Mouse (Mus musculus) MEL (cell line): Measurements from ENCODE around the gene Rhoj. TPM values are rescaled to one million over a fixed set of nuclear protein-coding genes. Genes with fewer than 3 reads are reported as not detected.

Experiments used
- DNase-seq: peaks from one replicate; pipeline ENCODE4 v3.0.0; 2011; ENCODE audit warnings: low read depth, low spot score
- H3K27ac ChIP-seq: 2 replicates; pipeline ENCODE4 v1.5.1; 2012; ENCODE audit warnings: low read depth, mild to moderate bottlenecking, control low read depth, low read length, moderate library complexity; ENCODE audit not compliant: control insufficient read depth
- H3K27me3 ChIP-seq, 2 experiments: fragments of 150-350 bp in 1 of 2; sonication (generic) in 1 of 2; 2 replicates each; pipeline ENCODE4 v1.6.1; 2012; ENCODE audit warnings: low read length in 2 of 2, mild to moderate bottlenecking in 2 of 2, improper control_type of control experiment in 1 of 2, moderate library complexity in 1 of 2; ENCODE audit not compliant: insufficient read depth in 2 of 2, control insufficient read depth in 1 of 2
- H3K36me3 ChIP-seq, 2 experiments: 2 replicates each; pipeline ENCODE4 v1.6.1; 2012 to 2014; ENCODE audit warnings: low read length in 2 of 2, improper control_type of control experiment in 1 of 2, inconsistent platforms in 1 of 2, mild to moderate bottlenecking in 1 of 2; ENCODE audit not compliant: insufficient read depth in 2 of 2, control insufficient read depth in 1 of 2
- H3K4me1 ChIP-seq, 2 experiments: fragments of 150-350 bp in 1 of 2; sonication (generic) in 1 of 2; 2 replicates each; pipeline ENCODE4 v1.6.1; 2012; ENCODE audit warnings: low read length in 2 of 2, improper control_type of control experiment in 1 of 2, mild to moderate bottlenecking in 1 of 2; ENCODE audit not compliant: insufficient read depth in 2 of 2, control insufficient read depth in 1 of 2
- H3K4me3 ChIP-seq, 2 experiments: fragments of 150-350 bp in 1 of 2; sonication (generic) in 1 of 2; 2 replicates each; pipeline ENCODE4 v1.5.1; 2012; ENCODE audit warnings: low read depth in 2 of 2, low read length in 2 of 2, mild to moderate bottlenecking in 2 of 2, moderate library complexity in 2 of 2, control low read depth in 1 of 2, improper control_type of control experiment in 1 of 2; ENCODE audit not compliant: control insufficient read depth in 1 of 2, insufficient read depth in 1 of 2
- H3K79me2 ChIP-seq: 2 replicates; pipeline ENCODE4 v1.6.1; 2012; ENCODE audit warnings: mild to moderate bottlenecking, low read length, moderate library complexity; ENCODE audit not compliant: control insufficient read depth, poor library complexity, insufficient read depth
- H3K9ac ChIP-seq: 2 replicates; pipeline ENCODE4 v1.6.1; 2012; ENCODE audit warnings: low read depth, mild to moderate bottlenecking, control low read depth, low read length, moderate library complexity; ENCODE audit not compliant: control insufficient read depth, poor library complexity, severe bottlenecking
- H3K9me3 ChIP-seq: fragments of 150-350 bp; sonication (generic); replicated peaks from 2 replicates; pipeline ENCODE4 v1.6.1; 2012; ENCODE audit warnings: mild to moderate bottlenecking, low read length, improper control_type of control experiment, moderate library complexity; ENCODE audit not compliant: insufficient read depth
- BHLHE40 ChIP-seq: IDR thresholded peaks from 2 replicates; pipeline ENCODE4 v1.6.1; 2012; ENCODE audit warnings: low read depth, mild to moderate bottlenecking, inconsistent platforms, low read length, improper control_type of control experiment, borderline replicate concordance
- CHD1 ChIP-seq: IDR thresholded peaks from 2 replicates; pipeline ENCODE4 v1.6.1; 2012; ENCODE audit warnings: low read depth, mild to moderate bottlenecking, inconsistent platforms, low read length, improper control_type of control experiment
- CTCF ChIP-seq, 3 experiments: IDR thresholded peaks in 2 of 3; conservative IDR thresholded peaks in 1 of 3; 2 replicates each; pipeline ENCODE4 v1.5.1; 2011 to 2012; ENCODE audit warnings: low read length in 3 of 3, low read depth in 2 of 3, mild to moderate bottlenecking in 2 of 3, improper control_type of control experiment in 1 of 3, inconsistent platforms in 1 of 3, mixed read lengths in 1 of 3, moderate library complexity in 1 of 3; ENCODE audit not compliant: control insufficient read depth in 1 of 3, insufficient read depth in 1 of 3, poor library complexity in 1 of 3, severe bottlenecking in 1 of 3
- ELF1 ChIP-seq: IDR thresholded peaks from 2 replicates; pipeline ENCODE4 v1.6.1; 2014; ENCODE audit warnings: low read depth, mild to moderate bottlenecking, inconsistent platforms, low read length, improper control_type of control experiment, moderate library complexity
- EP300 ChIP-seq, 2 experiments: IDR thresholded peaks; 2 replicates each; pipeline ENCODE4 v1.6.1; 2011; ENCODE audit warnings: improper control_type of control experiment in 2 of 2, low read length in 2 of 2, low read depth in 1 of 2, mild to moderate bottlenecking in 1 of 2
- GABPA ChIP-seq: IDR thresholded peaks from 2 replicates; pipeline ENCODE4 v1.6.1; 2012; ENCODE audit warnings: low read depth, mild to moderate bottlenecking, inconsistent platforms, low read length, improper control_type of control experiment, moderate library complexity
- KAT2A ChIP-seq: conservative IDR thresholded peaks from 2 replicates; pipeline ENCODE4 v1.6.1; 2012; ENCODE audit warnings: low read depth, low read length, improper control_type of control experiment, inconsistent platforms
- MAFK ChIP-seq: IDR thresholded peaks from 2 replicates; pipeline ENCODE4 v1.6.1; 2011; ENCODE audit warnings: low read depth, mild to moderate bottlenecking, low read length, improper control_type of control experiment, borderline replicate concordance
- MAX ChIP-seq: IDR thresholded peaks from 2 replicates; pipeline ENCODE4 v1.6.1; 2011; ENCODE audit warnings: low read length, improper control_type of control experiment
- MAZ ChIP-seq: IDR thresholded peaks from 2 replicates; pipeline ENCODE4 v1.6.1; 2012; ENCODE audit warnings: low read depth, mild to moderate bottlenecking, inconsistent platforms, low read length, improper control_type of control experiment
- MEF2A ChIP-seq: IDR thresholded peaks from 2 replicates; pipeline ENCODE4 v1.6.1; 2014; ENCODE audit warnings: low read depth, mild to moderate bottlenecking, inconsistent platforms, low read length, improper control_type of control experiment; ENCODE audit not compliant: poor library complexity, insufficient replicate concordance, severe bottlenecking; ENCODE audit errors: extremely low read depth
- MXI1 ChIP-seq: IDR thresholded peaks from 2 replicates; pipeline ENCODE4 v1.6.1; 2011; ENCODE audit warnings: mild to moderate bottlenecking, low read depth, low read length, improper control_type of control experiment
- MYB ChIP-seq: IDR thresholded peaks from 2 replicates; pipeline ENCODE4 v1.6.1; 2011; ENCODE audit warnings: mild to moderate bottlenecking, low read depth, low read length, improper control_type of control experiment
- NELFE ChIP-seq: IDR thresholded peaks from 2 replicates; pipeline ENCODE4 v1.6.1; 2011; ENCODE audit warnings: low read depth, low read length, improper control_type of control experiment
- NRF1 ChIP-seq: IDR thresholded peaks from 2 replicates; pipeline ENCODE4 v1.6.1; 2014; ENCODE audit warnings: low read depth, mild to moderate bottlenecking, inconsistent platforms, low read length, improper control_type of control experiment, moderate library complexity; ENCODE audit not compliant: poor library complexity, insufficient read depth, severe bottlenecking
- POLR2A ChIP-seq, 2 experiments: IDR thresholded peaks; 2 replicates each; pipeline ENCODE4 v1.6.1; 2011 to 2012; ENCODE audit warnings: low read length in 2 of 2, mild to moderate bottlenecking in 2 of 2, control low read depth in 1 of 2, improper control_type of control experiment in 1 of 2, low read depth in 1 of 2, moderate library complexity in 1 of 2; ENCODE audit not compliant: control insufficient read depth in 1 of 2, insufficient read depth in 1 of 2, poor library complexity in 1 of 2
- POLR2AphosphoS5 ChIP-seq: IDR thresholded peaks from 2 replicates; pipeline ENCODE4 v1.6.1; 2012; ENCODE audit warnings: low read depth, borderline replicate concordance, mild to moderate bottlenecking, inconsistent platforms, low read length, moderate library complexity, mixed read lengths
- RAD21 ChIP-seq: IDR thresholded peaks from 2 replicates; pipeline ENCODE4 v1.6.1; 2011; ENCODE audit warnings: mild to moderate bottlenecking, low read depth, low read length, improper control_type of control experiment
- TBP ChIP-seq: IDR thresholded peaks from 2 replicates; pipeline ENCODE4 v1.8.0; 2011; ENCODE audit warnings: low read depth, low read length, improper control_type of control experiment
- USF2 ChIP-seq, 2 experiments: IDR thresholded peaks; 2 replicates each; pipeline ENCODE4 v1.6.1; 2011 to 2012; ENCODE audit warnings: improper control_type of control experiment in 2 of 2, low read length in 2 of 2, borderline replicate concordance in 1 of 2, inconsistent platforms in 1 of 2, low read depth in 1 of 2, mild to moderate bottlenecking in 1 of 2; ENCODE audit not compliant: insufficient read depth in 1 of 2
- ZC3H11A ChIP-seq: IDR thresholded peaks from 2 replicates; pipeline ENCODE4 v1.6.1; 2012; ENCODE audit warnings: low read depth, mild to moderate bottlenecking, inconsistent platforms, low read length, improper control_type of control experiment
- polyA plus RNA-seq, 2 experiments: library from polyadenylated mRNA; stranded (reverse) in 1 of 2; unstranded in 1 of 2; fragments of >175 nt in 1 of 2; fragments of >200 nt in 1 of 2; gene quantifications; 2 replicates each; pipeline versions ENCODE4 v1.2.1 to v1.2.4; 2012; ENCODE audit warnings: low replicate concordance in 2 of 2, low read depth in 1 of 2; ENCODE audit not compliant: insufficient read length in 2 of 2, insufficient read depth in 1 of 2, missing spikeins in 1 of 2
- total RNA-seq: library from RNA; depleted of rRNA; stranded (reverse); fragments of 300-350 nt; gene quantifications from 2 replicates; pipeline ENCODE4 v1.2.3, GENCODE M21; 2012

Gene Rhoj
- total and polyA plus RNA-seq, 3 experiments: not detected

GRCm38 (mm10) chr12:75304132-75304531 lies 4.0 kb upstream of the Rhoj start:
- TF ChIP-seq MAX (no peak), MYB (no peak), POLR2A (IDR thresholded peaks at IDR 0.05; ENCODE audit: control insufficient read depth in 1 of 2, insufficient read depth in 1 of 2, low read depth in 1 of 2, low read length in 2 of 2, poor library complexity in 1 of 2) (no peak), POLR2AphosphoS5 (no peak), MXI1 (no peak), GABPA (no peak), NRF1 (no peak), MEF2A (no peak), CTCF (IDR thresholded peaks at IDR 0.05 in 2 of 3, conservative IDR thresholded peaks at IDR 0.05 in 1 of 3; ENCODE audit: control insufficient read depth in 1 of 3, insufficient read depth in 1 of 3, low read depth in 2 of 3, low read length in 3 of 3, poor library complexity in 1 of 3, severe bottlenecking in 1 of 3) (no peak), RAD21 (no peak), TBP (no peak), MAFK (no peak)
- no peak overlapping the region for H3K9ac ChIP-seq
- peaks cover 0 to 10% of the 10 kb centered on the region in 2 experiments; a peak in 2 of 4 replicates for H3K36me3 ChIP-seq
- peaks cover 0 to 3% of the 10 kb centered on the region in 2 experiments; a peak in 1 of 4 replicates for H3K4me1 ChIP-seq
- H3K79me2 ChIP-seq: no peaks in the 10 kb centered on the region
- no peak overlapping the region for H3K4me3 ChIP-seq
- no peaks in the 10 kb centered on the region for H3K9me3 ChIP-seq
- H3K27me3 ChIP-seq: no peaks in the 10 kb centered on the region
- H3K27ac ChIP-seq: no peak overlapping the region
- DNase-seq: no peak

- no peak for TF ChIP-seq BHLHE40
- no peak for TF ChIP-seq NELFE
- TF ChIP-seq ELF1: no peak
- no peak for TF ChIP-seq CHD1
- no peak for TF ChIP-seq MEF2A
- no peak for TF ChIP-seq ZC3H11A
- TF ChIP-seq GABPA: no peak
- TF ChIP-seq MAFK: no peak
- TF ChIP-seq MAZ: no peak
- TF ChIP-seq EP300 (IDR thresholded peaks at IDR 0.05; ENCODE audit: low read depth in 1 of 2, low read length in 2 of 2): no peak
- TF ChIP-seq MXI1: no peak
- TF ChIP-seq USF2 (IDR thresholded peaks at IDR 0.05; ENCODE audit: borderline replicate concordance in 1 of 2, insufficient read depth in 1 of 2, low read depth in 1 of 2, low read length in 2 of 2): no peak
- no peak for TF ChIP-seq KAT2A
- no peak for TF ChIP-seq POLR2A (IDR thresholded peaks at IDR 0.05; ENCODE audit: control insufficient read depth in 1 of 2, insufficient read depth in 1 of 2, low read depth in 1 of 2, low read length in 2 of 2, poor library complexity in 1 of 2)
- Histone ChIP-seq H3K9me3 (no peaks in the 10 kb centered on the region), H3K9ac (no peak overlapping the region), H3K79me2 (no peaks in the 10 kb centered on the region), H3K4me3 (no peak overlapping the region), H3K36me3 (no peaks in the 10 kb centered on the region), H3K4me1 (no peaks in the 10 kb centered on the region; a peak in 1 of 4 replicates), H3K27me3 (no peaks in the 10 kb centered on the region), H3K27ac (no peak overlapping the region)
- DNase-seq: no peak
Measured at GRCm38 (mm10) chr12:75309756-75310155, 1.6 kb downstream of the Rhoj start.
